In the genomic region with DNA sequence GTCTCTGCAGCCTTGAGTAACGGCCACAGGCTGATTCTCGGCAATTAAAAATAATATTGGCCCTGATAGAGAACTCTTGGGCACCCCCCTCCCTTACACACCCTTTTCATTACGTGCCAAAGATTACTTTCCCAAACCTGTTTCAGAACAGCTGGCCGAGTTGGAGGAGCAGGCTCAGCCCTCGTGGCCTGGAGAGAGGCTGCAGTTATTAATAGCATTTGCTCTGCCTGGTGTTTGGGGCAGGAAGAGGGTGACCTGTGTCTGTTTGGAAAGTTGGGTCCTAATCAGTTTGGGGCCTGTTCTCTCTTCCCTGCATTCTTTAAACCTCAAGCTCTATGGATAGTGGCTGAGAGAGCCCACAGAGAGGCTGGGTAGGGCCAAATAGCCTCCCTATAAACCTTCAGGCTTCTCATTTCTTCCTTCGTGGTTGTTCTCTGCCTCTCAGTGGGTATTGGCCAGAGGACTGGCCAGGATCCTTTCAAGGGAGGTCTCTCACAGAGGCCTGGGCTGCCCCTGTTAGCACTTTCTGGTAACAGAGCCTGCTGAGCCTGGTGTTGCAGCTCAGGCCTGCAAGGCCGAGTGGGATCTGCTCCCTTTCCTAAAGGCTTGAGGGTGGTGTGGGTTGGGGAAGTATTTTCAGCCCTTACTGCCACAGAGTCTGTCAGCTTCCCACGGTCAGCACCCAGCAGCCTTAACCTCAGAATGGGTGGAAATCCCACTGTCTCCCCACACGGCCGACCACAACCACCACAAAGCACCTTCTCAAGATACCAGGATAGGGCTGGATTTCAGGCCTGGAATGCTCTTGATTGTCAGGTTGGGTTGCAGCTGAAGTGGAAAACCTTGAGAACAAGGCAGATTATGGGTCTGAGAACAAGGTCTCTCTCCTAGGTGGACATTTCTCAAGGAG, we compare ENCODE assay signal across 8 mouse cellular contexts.
DNase-seq lines count a peak whose midpoint lies in the region; ATAC-seq lines count a peak whose summit lies in the region.

No protein-coding gene starts in this region.

- WGBS in forebrain, embryonic 15.5 days: 55% methylated on average over 10 of the region's 10 CpGs
- WGBS in hindbrain, embryonic 11.5 days: 59% methylated on average over 10 of the region's 10 CpGs
- 48% methylated on average over 10 of the region's 10 CpGs for WGBS in liver, embryonic 11.5 days

- no peak overlapping the region for H3K4me2 ChIP-seq in forebrain, embryonic 15.5 days (replicated peaks)
- no peak overlapping the region for H3K4me2 ChIP-seq in hindbrain, embryonic 11.5 days (replicated peaks; ENCODE audit: low read depth, low read length)
- H3K4me2 ChIP-seq in liver, embryonic 11.5 days: no peak overlapping the region

- peaks cover 10% of the 10 kb centered on the region for H3K4me1 ChIP-seq in forebrain, embryonic 15.5 days
- H3K4me1 ChIP-seq in hindbrain, embryonic 11.5 days (replicated peaks; ENCODE audit: control insufficient read depth, insufficient read depth, low read length): peaks cover 2% of the 10 kb centered on the region
- peaks cover 26% of the 10 kb centered on the region for H3K4me1 ChIP-seq in liver, embryonic 11.5 days (replicated peaks; ENCODE audit: control insufficient read depth, insufficient read depth, low read length)

- H3K27me3 ChIP-seq in forebrain, embryonic 15.5 days: no peaks in the 10 kb centered on the region
- no peaks in the 10 kb centered on the region for H3K27me3 ChIP-seq in hindbrain, embryonic 11.5 days (ENCODE audit: control insufficient read depth, insufficient read depth, low read length)
- H3K27me3 ChIP-seq in liver, embryonic 11.5 days (replicated peaks; ENCODE audit: control insufficient read depth, insufficient read depth, low read length): no peaks in the 10 kb centered on the region

- DNase-seq in kidney, adult 11 months: peak; percentile 44
- DNase-seq in kidney, adult 18-20 months: no peak
- no peak for DNase-seq in hindbrain, embryonic 11.5 days (ENCODE audit: low spot score)
- DNase-seq in liver, embryonic 11.5 days (ENCODE audit: low spot score): no peak
- DNase-seq in skeletal muscle tissue, adult 2 months (ENCODE audit: low read depth, low spot score): peak; percentile 94
- no peak for DNase-seq in right cerebral cortex, postnatal 36 days (ENCODE audit: low spot score in 2 of 2)
- no peak for DNase-seq in spleen, postnatal 10 days (ENCODE audit: low spot score in 2 of 2)

- H3K36me3 ChIP-seq in forebrain, embryonic 15.5 days: no peaks in the 10 kb centered on the region
- H3K36me3 ChIP-seq in hindbrain, embryonic 11.5 days (ENCODE audit: control insufficient read depth, insufficient read depth, low read length): no peaks in the 10 kb centered on the region
- H3K36me3 ChIP-seq in liver, embryonic 11.5 days (ENCODE audit: control insufficient read depth, insufficient read depth, low read length): no peaks in the 10 kb centered on the region

- ATAC-seq in forebrain, embryonic 15.5 days (replicated peaks): no peak
- ATAC-seq in hindbrain, embryonic 11.5 days (ENCODE audit: low FRiP score): no peak
- no peak for ATAC-seq in liver, embryonic 11.5 days (replicated peaks; ENCODE audit: low FRiP score)

- H3K9me3 ChIP-seq in forebrain, embryonic 15.5 days: no peaks in the 10 kb centered on the region
- no peaks in the 10 kb centered on the region for H3K9me3 ChIP-seq in hindbrain, embryonic 11.5 days (ENCODE audit: control insufficient read depth, low read length)
- no peaks in the 10 kb centered on the region for H3K9me3 ChIP-seq in liver, embryonic 11.5 days (ENCODE audit: control insufficient read depth, low read length)

- no peak overlapping the region for H3K4me3 ChIP-seq in forebrain, embryonic 15.5 days
- no peak overlapping the region for H3K4me3 ChIP-seq in hindbrain, embryonic 11.5 days (ENCODE audit: low read depth, low read length)
- no peak overlapping the region for H3K4me3 ChIP-seq in liver, embryonic 11.5 days (ENCODE audit: low read depth, low read length)

- no peak overlapping the region for H3K9ac ChIP-seq in forebrain, embryonic 15.5 days (replicated peaks)
- H3K9ac ChIP-seq in hindbrain, embryonic 11.5 days (ENCODE audit: low read depth, low read length): no peak overlapping the region
- no peak overlapping the region for H3K9ac ChIP-seq in liver, embryonic 11.5 days (ENCODE audit: low read depth, low read length)

- peak overlapping the region; percentile 44 for H3K27ac ChIP-seq in forebrain, embryonic 15.5 days (replicated peaks)
- peak overlapping the region; percentile 45; the same call in 1 of the 2 replicates for H3K27ac ChIP-seq in hindbrain, embryonic 11.5 days (ENCODE audit: low read depth, low read length)
- H3K27ac ChIP-seq in liver, embryonic 11.5 days (ENCODE audit: low read depth, low read length): peak overlapping the region; percentile 60

Comparison
In these comparisons a context has a peak if more than half of its experiments do, and no peak if none do; other contexts are left out.
1. DNase-seq: peak in kidney, adult 11 months (single experiment) and skeletal muscle tissue, adult 2 months (single experiment); none in kidney, adult 18-20 months (single experiment), hindbrain, embryonic 11.5 days (single experiment), liver, embryonic 11.5 days (single experiment), right cerebral cortex, postnatal 36 days (0 of 2) and spleen, postnatal 10 days (0 of 2).
2. Peak in every context shown above with its lines, with median percentiles within 50 percentile points of each other: H3K27ac ChIP-seq.